Mouse (Mus musculus) G1E (cell line): ENCODE results near the gene Phox2a. TPM values are rescaled to one million over a fixed set of nuclear protein-coding genes. Genes with fewer than 3 reads are reported as not detected.

Experiments used
- ATAC-seq: 2 replicates; pipeline ENCODE4 v1.8.0; 2016; ENCODE audit warnings: mild to moderate bottlenecking; ENCODE audit not compliant: insufficient number of reproducible peaks, poor library complexity, low FRiP score, severe bottlenecking; ENCODE audit errors: extremely low read depth
- DNase-seq: peaks from one replicate; pipeline ENCODE4 v3.0.0; 2012; ENCODE audit warnings: low spot score
- H3K27me3 ChIP-seq: 2 replicates; pipeline ENCODE4 v1.6.1; 2012; ENCODE audit warnings: mild to moderate bottlenecking, low read length, inconsistent platforms; ENCODE audit not compliant: insufficient read depth
- H3K36me3 ChIP-seq: replicated peaks from 2 replicates; pipeline ENCODE3; 2012; ENCODE audit warnings: mild to moderate bottlenecking, inconsistent platforms
- H3K4me1 ChIP-seq: 2 replicates; pipeline ENCODE4 v1.6.1; 2012; ENCODE audit warnings: low read depth, low read length, inconsistent platforms, mixed read lengths; ENCODE audit not compliant: insufficient read depth
- H3K4me3 ChIP-seq: 2 replicates; pipeline ENCODE4 v1.5.1; 2012; ENCODE audit warnings: low read depth, mild to moderate bottlenecking, inconsistent platforms, low read length, moderate library complexity, mixed read lengths
- H3K9me3 ChIP-seq: replicated peaks from 2 replicates; pipeline ENCODE4 v1.6.1; 2012; ENCODE audit warnings: inconsistent platforms
- CTCF ChIP-seq: IDR thresholded peaks from 2 replicates; pipeline ENCODE4 v1.5.1; 2012; ENCODE audit warnings: low read depth, low read length, inconsistent platforms, mixed read lengths
- GATA1 ChIP-seq: IDR thresholded peaks from 2 replicates; pipeline ENCODE4 v1.6.1; 2012; ENCODE audit warnings: borderline replicate concordance, low read length, inconsistent platforms, mixed read lengths
- GATA2 ChIP-seq: IDR thresholded peaks from 2 replicates; pipeline ENCODE4 v1.6.1; 2012; ENCODE audit warnings: low read depth, low read length, inconsistent platforms, borderline replicate concordance
- POLR2AphosphoS5 ChIP-seq: IDR thresholded peaks from 2 replicates; pipeline ENCODE4 v1.6.1; 2012; ENCODE audit warnings: low read depth, low read length, inconsistent platforms; ENCODE audit not compliant: insufficient replicate concordance
- TAL1 ChIP-seq: conservative IDR thresholded peaks from 2 replicates; pipeline ENCODE4 v1.6.1; 2012; ENCODE audit warnings: low read depth, low read length, inconsistent platforms, mixed read lengths
- polyA plus RNA-seq: library from polyadenylated mRNA; stranded (reverse); fragments of >175 nt; gene quantifications from 2 replicates; pipeline ENCODE4 v1.2.3, GENCODE M21; 2012
- total RNA-seq, 2 experiments: library from RNA; stranded (forward) in 1 of 2; stranded (reverse) in 1 of 2; fragments of 200-1000 nt in 1 of 2; fragments of >200 nt in 1 of 2; fragmentation: Nextera tagmentation in 1 of 2; gene quantifications; 2 replicates each; pipeline ENCODE4 v1.2.3; 2014 to 2017

The Phox2a gene
- total and polyA plus RNA-seq, 3 experiments: 0.27 TPM; not detected in 2

DNA sequence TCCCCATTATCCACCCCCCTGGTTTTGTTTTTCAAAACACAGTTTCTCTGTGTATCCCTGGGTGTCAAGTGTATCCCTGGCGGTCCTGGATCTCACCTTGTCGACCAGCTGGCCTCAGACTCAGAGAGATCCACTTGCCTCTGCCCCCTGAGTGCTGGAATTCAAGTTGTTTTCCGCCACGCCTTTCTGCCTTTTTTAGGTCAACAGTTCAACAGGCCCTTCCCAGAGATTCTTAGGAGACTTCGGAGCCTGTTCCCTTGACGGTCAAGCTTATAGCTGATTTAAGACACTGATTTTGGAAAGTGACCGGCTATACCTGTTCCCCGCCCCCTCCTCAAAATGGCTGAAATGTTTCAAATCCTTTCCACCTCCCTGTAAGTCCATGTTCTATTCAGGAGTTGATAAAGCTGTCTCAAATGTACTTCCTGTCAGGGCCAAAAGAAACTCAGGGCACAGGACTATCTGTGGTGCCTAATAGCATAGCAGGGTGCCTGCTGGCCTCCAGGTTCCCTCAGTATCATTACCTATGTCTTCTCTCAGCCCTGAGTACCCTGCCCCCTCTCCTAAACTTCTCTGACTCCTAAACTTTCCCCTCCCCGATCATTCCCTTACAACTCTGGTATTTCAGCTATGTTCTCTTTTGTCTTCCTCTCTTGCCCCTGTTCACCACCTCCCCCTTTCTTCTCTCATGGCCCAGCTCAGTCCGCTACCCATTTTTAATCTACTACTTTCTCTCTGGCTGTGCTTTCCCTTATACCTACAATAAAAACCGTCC is 48.6 kb downstream of the Phox2a start:
- no peak for ATAC-seq
- Histone ChIP-seq H3K4me3 (no peak overlapping the region), H3K9me3 (no peaks in the 10 kb centered on the region), H3K27me3 (peaks cover 24% of the 10 kb centered on the region), H3K36me3 (no peaks in the 10 kb centered on the region), H3K4me1 (peaks cover 4% of the 10 kb centered on the region)
- TF ChIP-seq GATA2 (no peak), TAL1 (no peak), POLR2AphosphoS5 (no peak), CTCF (no peak), GATA1 (no peak)
- DNase-seq: no peak

DNA sequence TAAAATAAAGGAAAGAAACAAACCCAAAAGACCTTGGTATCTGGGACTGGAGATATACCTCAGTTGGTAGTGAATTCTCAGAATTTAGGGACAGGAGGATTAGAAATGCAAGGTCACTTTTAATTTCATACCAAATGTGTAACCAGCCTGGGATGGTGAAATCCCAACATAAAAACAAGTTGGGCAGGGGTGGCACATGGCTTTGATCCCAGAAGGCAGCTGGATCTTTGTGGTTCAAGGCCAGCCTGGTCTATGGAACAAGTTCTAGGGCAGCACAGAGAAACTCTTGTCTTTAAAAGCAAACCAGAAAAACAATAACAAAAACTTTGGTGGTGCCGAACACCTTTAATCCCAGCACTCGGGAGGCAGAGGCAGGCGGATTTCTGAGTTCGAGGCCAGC is 49.4 kb downstream of the Phox2a start:
- Histone ChIP-seq H3K36me3 (no peaks in the 10 kb centered on the region), H3K4me3 (no peak overlapping the region), H3K9me3 (no peaks in the 10 kb centered on the region), H3K4me1 (peaks cover 4% of the 10 kb centered on the region), H3K27me3 (peaks cover 24% of the 10 kb centered on the region)
- DNase-seq (no peak), ATAC-seq (no peak)
- no peak for TF ChIP-seq GATA1
- TF ChIP-seq CTCF: no peak
- TF ChIP-seq TAL1: no peak
- TF ChIP-seq GATA2: no peak
- no peak for TF ChIP-seq POLR2AphosphoS5

DNA sequence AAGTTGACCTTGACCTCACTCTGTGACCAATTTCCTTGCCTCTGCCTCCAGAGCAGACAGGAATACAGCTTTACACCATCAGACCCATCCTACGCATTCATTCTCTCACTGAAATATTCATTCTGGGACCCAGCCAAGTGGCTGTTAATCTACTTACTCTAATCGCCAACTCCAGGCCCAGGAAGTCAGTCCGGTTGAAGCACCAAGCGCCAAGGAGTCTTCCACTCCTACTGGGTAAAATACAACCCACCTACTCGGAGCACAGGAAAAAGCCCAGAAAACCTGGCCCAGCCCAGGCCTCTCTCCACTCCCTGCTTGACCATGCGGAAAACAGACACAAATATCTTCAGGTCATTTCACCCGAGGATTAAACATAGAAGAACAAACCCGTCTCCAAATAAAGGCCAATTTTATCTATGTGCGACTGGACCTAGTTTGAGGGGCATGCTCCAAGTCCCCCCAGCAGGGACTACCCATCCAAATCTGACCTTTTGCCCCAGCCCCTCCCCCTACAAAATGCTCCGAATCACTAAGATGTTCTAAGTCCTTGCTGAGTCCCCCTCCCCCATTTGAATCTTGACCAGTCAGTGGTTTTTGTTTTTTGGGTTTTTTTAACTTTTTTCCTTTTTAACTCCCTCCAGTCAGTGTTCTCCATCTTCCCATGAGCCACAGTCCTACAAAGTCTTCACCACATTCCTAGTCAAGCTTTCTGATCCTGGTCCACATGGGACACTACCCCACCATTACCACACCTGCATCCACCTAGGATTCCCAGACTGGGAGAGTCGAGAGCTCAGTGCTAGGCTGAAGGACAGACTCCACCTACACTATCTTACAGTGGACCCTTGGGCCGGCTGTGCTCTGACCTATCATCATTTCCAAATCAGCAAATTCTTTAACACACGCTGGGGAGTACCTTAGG is 50.4 kb downstream of the Phox2a start:
- no peak for DNase-seq
- TF ChIP-seq GATA1 (no peak), TAL1 (no peak), POLR2AphosphoS5 (no peak), GATA2 (no peak), CTCF (no peak)
- Histone ChIP-seq H3K9me3 (no peaks in the 10 kb centered on the region), H3K4me3 (no peak overlapping the region), H3K4me1 (peaks cover 4% of the 10 kb centered on the region), H3K36me3 (no peaks in the 10 kb centered on the region), H3K27me3 (peaks cover 26% of the 10 kb centered on the region)
- ATAC-seq: no peak

- no peak for ATAC-seq
Measured at GRCm38 (mm10) chr7:101869163-101869500, 51.0 kb downstream of the Phox2a start.

DNA sequence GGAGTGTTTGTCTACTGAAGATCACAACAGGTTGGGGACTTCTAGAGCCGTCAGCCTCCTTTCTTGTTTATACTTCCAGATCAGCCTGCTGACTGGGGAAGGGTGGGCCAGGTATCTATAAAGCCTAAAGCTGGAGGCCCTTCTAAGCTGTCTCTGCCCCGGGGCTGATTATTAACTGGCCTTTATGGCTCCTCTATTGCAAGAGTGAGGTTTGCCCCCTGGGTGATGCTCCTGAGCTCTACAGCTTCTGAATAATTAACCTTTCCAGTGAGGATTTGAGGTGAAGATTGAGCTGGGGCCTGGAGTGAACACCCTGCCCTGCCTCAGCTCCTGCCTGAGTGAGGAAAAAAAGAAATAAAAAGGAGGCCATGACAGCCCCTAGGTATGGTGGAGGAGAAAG is 52.5 kb downstream of the Phox2a start, which contains the start of gene Folr1:
Gene Folr1 (minus strand): TSS at position 160 of the 400 bp plus-strand sequence.
- Histone ChIP-seq H3K4me1 (no peaks in the 10 kb centered on the region; the same call in none of the 2 replicates), H3K9me3 (no peaks in the 10 kb centered on the region), H3K36me3 (no peaks in the 10 kb centered on the region), H3K4me3 (no peak within 1 kb of the TSS), H3K27me3 (peaks cover 24% of the 10 kb centered on the region)
- TF ChIP-seq TAL1: no peak
- TF ChIP-seq GATA1: no peak
- no peak for TF ChIP-seq CTCF
- no peak for TF ChIP-seq POLR2AphosphoS5
- TF ChIP-seq GATA2: no peak
- no peak for DNase-seq
- ATAC-seq: no peak

More at GRCm38 (mm10) chr7:101869163-101869500, 51.0 kb downstream of the Phox2a start:
- Histone ChIP-seq H3K4me1 (no peaks in the 10 kb centered on the region; the same call in none of the 2 replicates), H3K36me3 (no peaks in the 10 kb centered on the region), H3K27me3 (peaks cover 24% of the 10 kb centered on the region), H3K4me3 (no peak overlapping the region), H3K9me3 (no peaks in the 10 kb centered on the region)
- TF ChIP-seq GATA1 (no peak), CTCF (no peak), POLR2AphosphoS5 (no peak), TAL1 (no peak), GATA2 (no peak)
- no peak for DNase-seq

- Histone ChIP-seq H3K4me3 (no peak overlapping the region), H3K36me3 (no peaks in the 10 kb centered on the region), H3K4me1 (no peaks in the 10 kb centered on the region; the same call in none of the 2 replicates), H3K9me3 (no peaks in the 10 kb centered on the region), H3K27me3 (peaks cover 25% of the 10 kb centered on the region)
- ATAC-seq (0 out of 2 replicates have a peak, but pooled peaks have one; percentile 22), DNase-seq (peak; percentile 13)
- TF ChIP-seq GATA1 (no peak), TAL1 (no peak), POLR2AphosphoS5 (no peak), CTCF (no peak)
Measured at GRCm38 (mm10) chr7:101871296-101871695, 53.2 kb downstream of the Phox2a start.

Other genes with a start within 250 kb of the Phox2a start
- gene Art2b, start 232.7 kb upstream of the Phox2a start, total RNA-seq (2014; fragmentation: Nextera tagmentation): not detected in 2 replicates
- gene Art2b, start 232.7 kb upstream of the Phox2a start, total RNA-seq (2017): 0.12 TPM in 1 of 2 replicates, not detected in the other
- gene Art2b, start 232.7 kb upstream of the Phox2a start, polyA plus RNA-seq: not detected in 2 replicates
- 17.5 and 25.6 TPM in 2 replicates for gene Clpb, start 154.7 kb upstream of the Phox2a start, total RNA-seq (2014; fragmentation: Nextera tagmentation)
- 23.1 and 29.9 TPM in 2 replicates for gene Clpb, start 154.7 kb upstream of the Phox2a start, total RNA-seq (2017)
- gene Clpb, start 154.7 kb upstream of the Phox2a start, polyA plus RNA-seq: 20.2 and 30.2 TPM in 2 replicates
- 31.6 and 55.6 TPM in 2 replicates for gene Inppl1, start 19.9 kb downstream of the Phox2a start, total RNA-seq (2014; fragmentation: Nextera tagmentation)
- 41.0 and 43.2 TPM in 2 replicates for gene Inppl1, start 19.9 kb downstream of the Phox2a start, total RNA-seq (2017)
- gene Inppl1, start 19.9 kb downstream of the Phox2a start, polyA plus RNA-seq: 54.1 and 62.2 TPM in 2 replicates
- not detected in 2 replicates for gene Folr2, start 38.9 kb downstream of the Phox2a start, total RNA-seq (2014; fragmentation: Nextera tagmentation)
- gene Folr2, start 38.9 kb downstream of the Phox2a start, total RNA-seq (2017): not detected in 2 replicates
- gene Folr2, start 38.9 kb downstream of the Phox2a start, polyA plus RNA-seq: not detected in 2 replicates
- 55.6 and 63.3 TPM in 2 replicates for gene Anapc15, start 45.4 kb downstream of the Phox2a start, total RNA-seq (2014; fragmentation: Nextera tagmentation)
- 113 and 128 TPM in 2 replicates for gene Anapc15, start 45.4 kb downstream of the Phox2a start, total RNA-seq (2017)
- gene Anapc15, start 45.4 kb downstream of the Phox2a start, polyA plus RNA-seq: 20.2 and 20.5 TPM in 2 replicates
- not detected in 2 replicates for gene Folr1, start 52.5 kb downstream of the Phox2a start, total RNA-seq (2014; fragmentation: Nextera tagmentation)
- 0.22 and 0.64 TPM in 2 replicates for gene Folr1, start 52.5 kb downstream of the Phox2a start, total RNA-seq (2017)
- not detected in 2 replicates for gene Folr1, start 52.5 kb downstream of the Phox2a start, polyA plus RNA-seq
- 96.2 and 96.5 TPM in 2 replicates for gene Lamtor1, start 87.6 kb downstream of the Phox2a start, total RNA-seq (2014; fragmentation: Nextera tagmentation)
- 145 and 146 TPM in 2 replicates for gene Lamtor1, start 87.6 kb downstream of the Phox2a start, total RNA-seq (2017)
- gene Lamtor1, start 87.6 kb downstream of the Phox2a start, polyA plus RNA-seq: 136 and 153 TPM in 2 replicates
- gene Tomt, start 88.0 kb downstream of the Phox2a start, total RNA-seq (2014; fragmentation: Nextera tagmentation): not detected in 2 replicates
- 0.22 and 0.23 TPM in 2 replicates for gene Tomt, start 88.0 kb downstream of the Phox2a start, total RNA-seq (2017)
- 0.01 TPM in 1 of 2 replicates, not detected in the other for gene Tomt, start 88.0 kb downstream of the Phox2a start, polyA plus RNA-seq
- gene Lrrc51, start 115.6 kb downstream of the Phox2a start, total RNA-seq (2014; fragmentation: Nextera tagmentation): 12.4 and 17.7 TPM in 2 replicates
- 2.9 and 4.1 TPM in 2 replicates for gene Lrrc51, start 115.6 kb downstream of the Phox2a start, total RNA-seq (2017)
- gene Lrrc51, start 115.6 kb downstream of the Phox2a start, polyA plus RNA-seq: 0.53 and 0.65 TPM in 2 replicates
- gene Numa1, start 115.8 kb downstream of the Phox2a start, total RNA-seq (2014; fragmentation: Nextera tagmentation): 134 and 189 TPM in 2 replicates
- gene Numa1, start 115.8 kb downstream of the Phox2a start, total RNA-seq (2017): 120 and 125 TPM in 2 replicates
- gene Numa1, start 115.8 kb downstream of the Phox2a start, polyA plus RNA-seq: 106 and 112 TPM in 2 replicates
- gene Il18bp, start 200.4 kb downstream of the Phox2a start, total RNA-seq (2014; fragmentation: Nextera tagmentation): 4.2 and 6.5 TPM in 2 replicates
- 2.5 and 2.7 TPM in 2 replicates for gene Il18bp, start 200.4 kb downstream of the Phox2a start, total RNA-seq (2017)
- 1.8 TPM in 2 replicates for gene Il18bp, start 200.4 kb downstream of the Phox2a start, polyA plus RNA-seq
- 8.6 and 11.8 TPM in 2 replicates for gene Rnf121, start 247.2 kb downstream of the Phox2a start, total RNA-seq (2014; fragmentation: Nextera tagmentation)
- gene Rnf121, start 247.2 kb downstream of the Phox2a start, total RNA-seq (2017): 10.9 and 11.4 TPM in 2 replicates
- 1.7 and 2.7 TPM in 2 replicates for gene Rnf121, start 247.2 kb downstream of the Phox2a start, polyA plus RNA-seq
- gene Xndc1, start 247.2 kb downstream of the Phox2a start, total RNA-seq (2014; fragmentation: Nextera tagmentation): 29.5 and 45.5 TPM in 2 replicates
- gene Xndc1, start 247.2 kb downstream of the Phox2a start, total RNA-seq (2017): 35.4 and 39.4 TPM in 2 replicates
- gene Xndc1, start 247.2 kb downstream of the Phox2a start, polyA plus RNA-seq: 25.0 and 29.7 TPM in 2 replicates
- 0.39 and 1.4 TPM in 2 replicates for gene Xntrpc, start 247.4 kb downstream of the Phox2a start, total RNA-seq (2014; fragmentation: Nextera tagmentation)
- gene Xntrpc, start 247.4 kb downstream of the Phox2a start, total RNA-seq (2017): 0.44 and 0.46 TPM in 2 replicates
- 0.21 and 0.31 TPM in 2 replicates for gene Xntrpc, start 247.4 kb downstream of the Phox2a start, polyA plus RNA-seq